Mouse (Mus musculus) heart, postnatal 0 days (tissue): ENCODE data around the gene Ptgds.

Experiments used
- CTCF ChIP-seq: IDR thresholded peaks from 2 replicates; pipeline ENCODE4 v1.5.1; 2016; ENCODE audit warnings: antibody characterized with exemption, control low read depth, low read depth
- EP300 ChIP-seq: IDR thresholded peaks from 2 replicates; pipeline ENCODE4 v1.6.1; 2016; ENCODE audit warnings: antibody characterized with exemption, low read depth

GRCm38 (mm10) chr2:25498622-25499478, 29.0 kb upstream of the Ptgds start:
- TF ChIP-seq CTCF (no peak), EP300 (no peak)
